In genomic region chr3:50033325-50033724, GRCm38 (mm10) we compare ENCODE assay signal across 31 mouse cellular contexts.
A peak's percentile ranks its signal among the peaks of the same experiment; 100 is the strongest.
DNase-seq lines count a peak whose midpoint lies in the region; ATAC-seq lines count a peak whose summit lies in the region.
"Had no signal": no experiment of that assay in that cellular context is flagged by ENCODE, and none has a peak within 500 bp of the region (broad histone marks: within the 10 kb centered on the region; RNA-seq: fewer than 3 reads in every experiment).

No protein-coding gene starts in this region.

- 0 out of 2 replicates have a peak, but pooled peaks cover 3% of the 10 kb centered on the region for H3K4me1 ChIP-seq in embryonic facial prominence, embryonic 14.5 days (ENCODE audit: control insufficient read depth, insufficient read depth, low read length)
- H3K4me1 ChIP-seq in kidney, embryonic 15.5 days: no peaks in the 10 kb centered on the region
- H3K4me1 ChIP-seq: hindbrain, embryonic 12.5 days; midbrain, embryonic 13.5 days had no signal

- H3K9ac ChIP-seq in embryonic facial prominence, embryonic 14.5 days (ENCODE audit: low read depth, low read length): no peak overlapping the region
- no peak overlapping the region for H3K9ac ChIP-seq in kidney, embryonic 15.5 days
- H3K9ac ChIP-seq: embryonic facial prominence, embryonic 12.5 days; forebrain, embryonic 15.5 days; hindbrain, embryonic 12.5 days; limb, embryonic 13.5 days; midbrain, embryonic 13.5 days had no signal

- DNase-seq in 3134 (ENCODE audit: extremely low read depth, insufficient read length, low spot score) (peak; percentile 19), NIH3T3 (ENCODE audit: low read depth) (peak; percentile 85)
- DNase-seq in embryonic facial prominence, embryonic 14.5 days (ENCODE audit: low spot score): peak; percentile 74
- peak; percentile 29 for DNase-seq in large intestine, adult 2 months (ENCODE audit: low read depth, low spot score)
- DNase-seq in adrenal gland, postnatal 25 days: no peak
- no peak for DNase-seq in right cerebral cortex, postnatal 10 days (ENCODE audit: low spot score in 2 of 2)
- no peak for DNase-seq in right cerebral cortex, postnatal 36 days (ENCODE audit: low spot score in 2 of 2)
- DNase-seq: adrenal gland, postnatal 36 days; B cell, adult 2 months; cerebellum, adult 2 months; cerebellum, postnatal 14 days; gastrocnemius, postnatal 25 days; heart, adult 18-20 months; heart, postnatal 36 days; kidney, adult 8-10 months; kidney, postnatal 10 days; lung, postnatal 36 days; retina, postnatal 1 day; right cerebral cortex, postnatal 4 days; thymus, postnatal 4 days had no signal

- H3K9me3 ChIP-seq in embryonic facial prominence, embryonic 14.5 days (ENCODE audit: control insufficient read depth, low read length): no peaks in the 10 kb centered on the region
- no peaks in the 10 kb centered on the region for H3K9me3 ChIP-seq in kidney, embryonic 15.5 days (replicated peaks)
- H3K9me3 ChIP-seq: embryonic facial prominence, embryonic 12.5 days; forebrain, embryonic 15.5 days; hindbrain, embryonic 12.5 days; limb, embryonic 13.5 days; midbrain, embryonic 13.5 days had no signal

- no peak overlapping the region for H3K27ac ChIP-seq in embryonic facial prominence, embryonic 14.5 days (replicated peaks; ENCODE audit: low read depth, low read length)
- no peak overlapping the region for H3K27ac ChIP-seq in kidney, embryonic 15.5 days
- H3K27ac ChIP-seq: embryonic facial prominence, embryonic 12.5 days; forebrain, embryonic 15.5 days; hindbrain, embryonic 12.5 days; left cerebral cortex, adult 2 months; limb, embryonic 13.5 days; midbrain, embryonic 13.5 days had no signal

- H3K27me3 ChIP-seq in embryonic facial prominence, embryonic 14.5 days (replicated peaks; ENCODE audit: control insufficient read depth, insufficient read depth, low read length): no peaks in the 10 kb centered on the region
- no peaks in the 10 kb centered on the region for H3K27me3 ChIP-seq in kidney, embryonic 15.5 days
- H3K27me3 ChIP-seq: CH12.LX; embryonic facial prominence, embryonic 12.5 days; forebrain, embryonic 15.5 days; hindbrain, embryonic 12.5 days; limb, embryonic 13.5 days; midbrain, embryonic 13.5 days had no signal

- 59% methylated on average over 3 of the region's 3 CpGs for WGBS in embryonic facial prominence, embryonic 14.5 days
- WGBS in large intestine, adult 2 months: 13% methylated on average over 3 of the region's 3 CpGs
- WGBS in kidney, embryonic 15.5 days: 87% methylated on average over 3 of the region's 3 CpGs

- ATAC-seq in embryonic facial prominence, embryonic 14.5 days (ENCODE audit: low read depth): no peak
- ATAC-seq in kidney, embryonic 15.5 days (replicated peaks; ENCODE audit: low FRiP score): no peak
- ATAC-seq: forebrain, embryonic 15.5 days; intestine, embryonic 16.5 days; midbrain, embryonic 13.5 days had no signal

- H3K4me2 ChIP-seq in embryonic facial prominence, embryonic 14.5 days (ENCODE audit: low read depth, low read length): no peak overlapping the region
- H3K4me2 ChIP-seq in kidney, embryonic 15.5 days: no peak overlapping the region
- H3K4me2 ChIP-seq: embryonic facial prominence, embryonic 12.5 days; forebrain, embryonic 15.5 days; heart, embryonic 11.5 days; hindbrain, embryonic 12.5 days; limb, embryonic 13.5 days; liver, embryonic 11.5 days; midbrain, embryonic 13.5 days had no signal

- H3K4me3 ChIP-seq in embryonic facial prominence, embryonic 14.5 days (ENCODE audit: low read depth, low read length): no peak overlapping the region
- no peak overlapping the region for H3K4me3 ChIP-seq in kidney, embryonic 15.5 days (replicated peaks)
- H3K4me3 ChIP-seq: embryonic facial prominence, embryonic 12.5 days; forebrain, embryonic 15.5 days; hindbrain, embryonic 12.5 days; left cerebral cortex, adult 2 months; limb, embryonic 13.5 days; midbrain, embryonic 13.5 days had no signal

- H3K36me3 ChIP-seq in embryonic facial prominence, embryonic 14.5 days (ENCODE audit: control insufficient read depth, insufficient read depth, low read length): no peaks in the 10 kb centered on the region
- no peaks in the 10 kb centered on the region for H3K36me3 ChIP-seq in kidney, embryonic 15.5 days
- H3K36me3 ChIP-seq: embryonic facial prominence, embryonic 12.5 days; forebrain, embryonic 15.5 days; hindbrain, embryonic 12.5 days; limb, embryonic 13.5 days; midbrain, embryonic 13.5 days had no signal

Comparison
In these comparisons a context has a peak if more than half of its experiments do, and no peak if none do; other contexts are left out.
1. DNase-seq: peak in 3134 (single experiment), NIH3T3 (single experiment), embryonic facial prominence, embryonic 14.5 days (single experiment) and large intestine, adult 2 months (single experiment); none in adrenal gland, postnatal 25 days (single experiment), right cerebral cortex, postnatal 10 days (0 of 2) and right cerebral cortex, postnatal 36 days (0 of 2).